Mouse (Mus musculus) G1E (cell line): Measurements from ENCODE around the gene Homer1.

Source experiments
- CTCF ChIP-seq: IDR thresholded peaks from 2 replicates; pipeline ENCODE4 v1.5.1; 2012; ENCODE audit warnings: low read depth, low read length, inconsistent platforms, mixed read lengths
- GATA1 ChIP-seq: IDR thresholded peaks from 2 replicates; pipeline ENCODE4 v1.6.1; 2012; ENCODE audit warnings: borderline replicate concordance, low read length, inconsistent platforms, mixed read lengths
- GATA2 ChIP-seq: IDR thresholded peaks from 2 replicates; pipeline ENCODE4 v1.6.1; 2012; ENCODE audit warnings: low read depth, low read length, inconsistent platforms, borderline replicate concordance
- POLR2AphosphoS5 ChIP-seq: IDR thresholded peaks from 2 replicates; pipeline ENCODE4 v1.6.1; 2012; ENCODE audit warnings: low read depth, low read length, inconsistent platforms; ENCODE audit not compliant: insufficient replicate concordance
- TAL1 ChIP-seq: conservative IDR thresholded peaks from 2 replicates; pipeline ENCODE4 v1.6.1; 2012; ENCODE audit warnings: low read depth, low read length, inconsistent platforms, mixed read lengths

DNA sequence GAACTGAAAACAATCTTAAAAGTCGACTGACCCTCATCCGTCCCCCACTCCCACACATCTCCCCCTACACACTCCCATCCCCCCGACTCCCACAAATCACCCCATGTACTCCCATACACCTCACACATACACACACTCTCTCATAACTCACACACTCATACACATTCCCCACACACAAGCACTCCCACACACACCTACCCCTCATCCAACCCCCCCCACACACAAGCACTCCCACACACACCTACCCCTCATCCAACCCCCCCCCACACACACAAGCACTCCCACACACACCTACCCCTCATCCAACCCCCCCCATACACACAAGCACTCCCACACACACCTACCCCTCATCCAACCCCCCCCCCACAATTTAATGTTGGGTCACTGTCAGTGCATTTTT is 140.7 kb downstream of the Homer1 start:
- TF ChIP-seq CTCF (no peak), GATA1 (no peak), TAL1 (no peak), POLR2AphosphoS5 (no peak), GATA2 (no peak)
